Comparison of ENCODE assay signal across 10 mouse cellular contexts in the genomic region with DNA sequence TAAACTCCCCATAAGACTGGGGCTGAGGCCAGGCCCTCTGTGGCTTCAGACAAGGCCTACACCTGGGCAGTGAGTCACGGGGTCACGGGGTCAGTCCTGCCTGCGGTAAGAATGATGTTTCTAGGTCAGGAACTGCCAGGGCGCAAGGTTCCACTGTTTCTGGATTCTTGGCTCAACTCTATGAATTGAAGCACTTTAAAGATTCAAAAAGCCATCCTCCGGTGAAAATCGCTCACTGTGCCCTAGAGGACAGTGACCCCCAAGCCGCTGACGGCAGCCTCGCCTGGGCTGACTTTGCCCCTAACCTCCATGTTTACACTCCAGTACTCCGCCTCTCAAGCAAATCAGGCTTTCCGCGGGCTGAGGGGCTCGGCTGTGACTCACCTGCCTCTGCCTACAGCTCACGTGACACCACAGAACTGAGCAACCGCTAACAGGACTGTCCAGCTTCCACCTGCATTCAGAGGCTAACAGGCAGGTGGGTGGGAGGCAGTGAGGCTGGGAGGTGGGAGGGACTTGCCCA. TPM values are rescaled to one million over a fixed set of nuclear protein-coding genes. Genes with fewer than 3 reads are reported as not detected.
DNase-seq lines count a peak whose midpoint lies in the region; ATAC-seq and TF ChIP-seq lines count a peak whose summit lies in the region.
"Had no signal": no experiment of that assay in that cellular context is flagged by ENCODE, and none has a peak within 500 bp of the region (broad histone marks: within the 10 kb centered on the region; RNA-seq: fewer than 3 reads in every experiment).

No protein-coding gene starts in this region.

- no peak overlapping the region for H3K9ac ChIP-seq in lung, postnatal 0 days (replicated peaks; ENCODE audit: low read depth)
- H3K9ac ChIP-seq in intestine, embryonic 15.5 days = no peak overlapping the region
- no peak overlapping the region for H3K9ac ChIP-seq in stomach, embryonic 15.5 days
- H3K9ac ChIP-seq: limb, embryonic 15.5 days had no signal

- H3K36me3 ChIP-seq in lung, postnatal 0 days (ENCODE audit: insufficient read depth, low read length) = no peaks in the 10 kb centered on the region
- H3K36me3 ChIP-seq in intestine, embryonic 15.5 days = no peaks in the 10 kb centered on the region
- no peaks in the 10 kb centered on the region for H3K36me3 ChIP-seq in stomach, embryonic 15.5 days
- H3K36me3 ChIP-seq: limb, embryonic 15.5 days had no signal

- 0 out of 2 replicates have a peak overlapping the region, but pooled peaks have one; percentile 19 for H3K4me2 ChIP-seq in lung, postnatal 0 days (replicated peaks; ENCODE audit: low read depth, low read length)
- peak overlapping the region; percentile 35 for H3K4me2 ChIP-seq in intestine, embryonic 15.5 days (replicated peaks)
- H3K4me2 ChIP-seq in stomach, embryonic 15.5 days = peak overlapping the region; percentile 23; the same call in 1 of the 2 replicates
- H3K4me2 ChIP-seq: limb, embryonic 15.5 days had no signal

- no peak for TF ChIP-seq EP300 in lung, postnatal 0 days (IDR thresholded peaks at IDR 0.05)

- H3K9me3 ChIP-seq in lung, postnatal 0 days (ENCODE audit: low read length) = no peaks in the 10 kb centered on the region
- H3K9me3 ChIP-seq in intestine, embryonic 15.5 days = no peaks in the 10 kb centered on the region
- no peaks in the 10 kb centered on the region for H3K9me3 ChIP-seq in stomach, embryonic 15.5 days
- H3K9me3 ChIP-seq: limb, embryonic 15.5 days had no signal

- ATAC-seq in lung, postnatal 0 days = peak; percentile 56; the same call in 1 of the 2 replicates
- ATAC-seq in intestine, embryonic 15.5 days = peak; percentile 95
- ATAC-seq in stomach, embryonic 15.5 days (ENCODE audit: insufficient read depth, low FRiP score, low read depth) = peak; percentile 87

- TF ChIP-seq CTCF in lung, postnatal 0 days (IDR thresholded peaks at IDR 0.05) = no peak

- H3K27me3 ChIP-seq in lung, postnatal 0 days (replicated peaks; ENCODE audit: insufficient read depth, low read length) = no peaks in the 10 kb centered on the region
- no peaks in the 10 kb centered on the region for H3K27me3 ChIP-seq in intestine, embryonic 15.5 days (replicated peaks)
- H3K27me3 ChIP-seq in stomach, embryonic 15.5 days (replicated peaks) = no peaks in the 10 kb centered on the region
- H3K27me3 ChIP-seq: limb, embryonic 15.5 days had no signal

- peak; percentile 17 for DNase-seq in lung, postnatal 0 days (ENCODE audit: low spot score)
- no peak for DNase-seq in lung, postnatal 25 days (ENCODE audit: low spot score)
- peak; percentile 78 to 83 for DNase-seq in kidney, postnatal 36 days
- DNase-seq in thymus, postnatal 0 days (ENCODE audit: low spot score) = no peak
- no peak for DNase-seq in heart, postnatal 10 days
- DNase-seq in cerebellum, adult 11-12 months = no peak
- DNase-seq: right cerebral cortex, postnatal 14 days had no signal

- intact Hi-C loops in heart, postnatal 10 days (cut with DNase I) = no loop called here

- H3K4me3 ChIP-seq in lung, postnatal 0 days (ENCODE audit: low read depth, low read length) = no peak overlapping the region
- H3K4me3 ChIP-seq in intestine, embryonic 15.5 days (replicated peaks) = 0 out of 2 replicates have a peak overlapping the region, but pooled peaks have one; percentile 1
- no peak overlapping the region for H3K4me3 ChIP-seq in stomach, embryonic 15.5 days (replicated peaks)
- H3K4me3 ChIP-seq: limb, embryonic 15.5 days had no signal

- no peaks in the 10 kb centered on the region for H3K4me1 ChIP-seq in lung, postnatal 0 days (ENCODE audit: insufficient read depth, low read depth, low read length)
- peaks cover 8% of the 10 kb centered on the region; the same call in 1 of the 2 replicates for H3K4me1 ChIP-seq in intestine, embryonic 15.5 days (replicated peaks)
- H3K4me1 ChIP-seq in stomach, embryonic 15.5 days = no peaks in the 10 kb centered on the region
- H3K4me1 ChIP-seq: limb, embryonic 15.5 days had no signal

- H3K27ac ChIP-seq in lung, postnatal 0 days (ENCODE audit: low read length) = no peak overlapping the region
- peak overlapping the region; percentile 51 for H3K27ac ChIP-seq in intestine, embryonic 15.5 days
- no peak overlapping the region for H3K27ac ChIP-seq in stomach, embryonic 15.5 days
- H3K27ac ChIP-seq: limb, embryonic 15.5 days had no signal

- 22% methylated on average over 15 of the region's 15 CpGs for WGBS in lung, postnatal 0 days
- 29% methylated on average over 15 of the region's 15 CpGs for WGBS in intestine, embryonic 15.5 days
- 24% methylated on average over 15 of the region's 15 CpGs for WGBS in stomach, embryonic 15.5 days

RNA-seq across cellular contexts. Expression of a gene that starts 43.7 kb away (rescaled TPM):
- polyA plus RNA-seq in lung, postnatal 0 days (2015; fragmentation: Nextera tagmentation; extraction: Ambion mirVana) = 0.02 and 0.04 TPM in 2 replicates
- polyA plus RNA-seq in intestine, embryonic 15.5 days (2015; fragmentation: Nextera tagmentation; extraction: Ambion mirVana) = 0.29 and 0.33 TPM in 2 replicates
- polyA plus RNA-seq in stomach, embryonic 15.5 days (2015; fragmentation: Nextera tagmentation; extraction: Ambion mirVana) = 0.19 and 0.26 TPM in 2 replicates
- 0.08 and 0.23 TPM in 2 replicates for polyA plus RNA-seq in thymus, postnatal 0 days (2015; fragmentation: Nextera tagmentation; extraction: Ambion mirVana)
- total RNA-seq in heart, postnatal 10 days (2021) = 1 to 10 TPM; 2.6 to 3.3 TPM

Comparison
In these comparisons a context has a peak if more than half of its experiments do, and no peak if none do; other contexts are left out.
1. DNase-seq: peak in lung, postnatal 0 days (single experiment) and kidney, postnatal 36 days (2 of 2); none in lung, postnatal 25 days (single experiment), thymus, postnatal 0 days (single experiment), heart, postnatal 10 days (0 of 2) and cerebellum, adult 11-12 months (single experiment).
2. Peak in every context shown above with its lines, with median percentiles within 50 percentile points of each other: ATAC-seq and H3K4me2 ChIP-seq.